Mouse (Mus musculus): ENCODE measurements around the gene Frs2. TPM values are rescaled to one million over a fixed set of nuclear protein-coding genes. Genes with fewer than 3 reads are reported as not detected.

The Frs2 gene
- polyA plus RNA-seq, 1 experiment from 2014 or later: 37.4 TPM

DNA sequence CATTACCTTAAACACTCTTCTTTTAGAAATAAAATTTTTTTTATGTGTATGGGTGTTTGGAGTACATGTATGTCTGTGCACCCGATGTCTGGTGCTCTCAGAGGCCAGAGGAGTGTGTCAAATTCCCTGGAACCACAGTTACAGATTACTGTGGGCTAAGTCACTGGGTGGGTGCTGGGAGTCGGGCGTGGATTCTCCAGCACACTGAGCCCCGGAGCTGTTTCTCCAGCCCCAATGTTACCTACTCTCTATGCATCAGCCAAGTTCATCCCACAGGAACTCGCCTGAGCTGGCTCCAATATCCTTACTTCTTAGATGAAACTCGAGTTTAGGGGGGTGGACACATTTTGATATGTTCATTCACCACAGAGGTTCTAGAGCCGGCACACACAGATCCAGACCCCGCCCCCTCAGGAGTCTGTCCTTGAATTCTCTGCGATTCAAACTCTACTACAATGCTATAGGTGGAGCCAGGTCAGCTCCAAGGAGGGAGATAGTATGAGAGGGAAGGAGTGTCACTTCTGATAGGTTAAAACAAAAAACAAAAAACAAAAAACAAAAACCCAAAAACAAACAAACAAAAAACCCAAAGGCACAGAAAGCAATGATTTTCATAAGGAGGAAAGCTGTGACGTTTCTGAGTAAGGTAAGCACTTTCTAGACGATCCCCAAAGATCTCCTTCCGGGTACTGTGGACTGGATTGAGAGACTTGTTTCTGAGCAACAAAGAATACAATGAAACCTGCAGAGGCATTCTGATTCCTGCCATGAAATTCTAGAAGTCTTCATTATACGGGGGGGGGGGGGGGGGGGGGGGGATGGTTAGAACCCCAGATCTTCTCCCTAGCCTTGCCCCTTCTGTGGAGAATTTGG, 25.5 kb upstream of the Frs2 start:
- H3K27ac ChIP-seq (ENCODE audit: low read length): no peak overlapping the region
- ATAC-seq (ENCODE audit: insufficient number of reproducible peaks, insufficient read depth, low FRiP score, low read depth): no peak
- no peak overlapping the region for H3K9ac ChIP-seq (replicated peaks; ENCODE audit: low read depth, low read length)
- H3K4me2 ChIP-seq (replicated peaks; ENCODE audit: low read depth, low read length): no peak overlapping the region
- 42% methylated on average over 12 of the region's 13 CpGs for WGBS
- no peaks in the 10 kb centered on the region for H3K9me3 ChIP-seq (ENCODE audit: control insufficient read depth, low read depth, low read length)
- no peaks in the 10 kb centered on the region for H3K4me1 ChIP-seq (ENCODE audit: control insufficient read depth, insufficient read depth, low read length)
- H3K27me3 ChIP-seq (ENCODE audit: control insufficient read depth, insufficient read depth, low read length): no peaks in the 10 kb centered on the region
- H3K4me3 ChIP-seq (ENCODE audit: low read depth, low read length): no peak overlapping the region
- no peaks in the 10 kb centered on the region for H3K36me3 ChIP-seq (ENCODE audit: control insufficient read depth, insufficient read depth, low read length)

DNA sequence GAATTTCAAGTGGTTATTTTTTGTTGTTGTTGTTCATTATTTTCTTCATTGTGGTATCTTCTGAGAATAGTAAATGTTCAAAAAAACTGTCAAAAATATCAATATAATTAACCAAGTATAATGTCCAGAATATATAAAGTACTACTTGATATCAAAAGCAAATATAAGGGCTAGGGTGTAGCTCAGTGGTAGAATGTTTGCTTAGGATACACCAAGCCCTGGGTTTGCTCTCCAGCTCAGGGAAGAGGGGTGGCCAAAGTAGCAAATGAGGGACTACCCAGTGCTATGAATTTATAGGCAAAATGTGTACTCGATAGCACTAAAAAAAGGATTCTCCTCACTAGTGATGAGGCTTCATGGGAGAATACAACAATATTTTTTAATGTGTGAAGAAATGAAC, 24.8 kb upstream of the Frs2 start:
- WGBS: 94% methylated on average over 1 of the region's 1 CpGs
- 0 out of 2 replicates have a peak, but pooled peaks have one; percentile 65 for ATAC-seq (ENCODE audit: insufficient number of reproducible peaks, insufficient read depth, low FRiP score, low read depth)
- no peaks in the 10 kb centered on the region for H3K36me3 ChIP-seq (ENCODE audit: control insufficient read depth, insufficient read depth, low read length)
- no peaks in the 10 kb centered on the region for H3K4me1 ChIP-seq (ENCODE audit: control insufficient read depth, insufficient read depth, low read length)
- H3K9me3 ChIP-seq (ENCODE audit: control insufficient read depth, low read depth, low read length): no peaks in the 10 kb centered on the region
- no peak overlapping the region for H3K9ac ChIP-seq (replicated peaks; ENCODE audit: low read depth, low read length)
- no peak overlapping the region for H3K27ac ChIP-seq (ENCODE audit: low read length)
- no peak overlapping the region for H3K4me3 ChIP-seq (ENCODE audit: low read depth, low read length)
- no peaks in the 10 kb centered on the region for H3K27me3 ChIP-seq (ENCODE audit: control insufficient read depth, insufficient read depth, low read length)
- H3K4me2 ChIP-seq (replicated peaks; ENCODE audit: low read depth, low read length): no peak overlapping the region

DNA sequence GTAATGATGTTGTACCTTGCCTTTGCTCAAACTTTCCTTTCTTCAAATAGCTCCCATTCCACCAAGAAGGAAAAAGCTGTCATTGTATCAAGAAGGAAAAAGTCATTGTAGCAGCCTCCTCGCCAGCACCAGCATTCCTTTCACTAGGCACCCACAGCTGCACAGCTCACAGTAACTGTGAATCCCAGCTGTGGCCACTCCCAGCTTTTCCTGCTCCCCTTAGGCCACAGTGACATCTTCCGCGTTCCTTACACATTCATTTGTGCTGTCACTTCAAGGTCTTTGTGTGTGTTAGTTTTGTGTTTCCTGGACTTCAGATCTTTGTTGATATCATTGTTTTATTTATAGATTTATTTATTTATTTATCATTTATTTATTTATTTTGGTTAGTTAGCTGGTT, 23.7 kb upstream of the Frs2 start:
- no peak overlapping the region for H3K4me3 ChIP-seq (ENCODE audit: low read depth, low read length)
- H3K27ac ChIP-seq (ENCODE audit: low read length): no peak overlapping the region
- no peak overlapping the region for H3K9ac ChIP-seq (replicated peaks; ENCODE audit: low read depth, low read length)
- no peak for ATAC-seq (ENCODE audit: insufficient number of reproducible peaks, insufficient read depth, low FRiP score, low read depth)
- no peaks in the 10 kb centered on the region for H3K9me3 ChIP-seq (ENCODE audit: control insufficient read depth, low read depth, low read length)
- WGBS: 30% methylated on average over 3 of the region's 3 CpGs
- H3K4me2 ChIP-seq (replicated peaks; ENCODE audit: low read depth, low read length): no peak overlapping the region
- H3K4me1 ChIP-seq (ENCODE audit: control insufficient read depth, insufficient read depth, low read length): no peaks in the 10 kb centered on the region
- H3K27me3 ChIP-seq (ENCODE audit: control insufficient read depth, insufficient read depth, low read length): no peaks in the 10 kb centered on the region
- no peaks in the 10 kb centered on the region for H3K36me3 ChIP-seq (ENCODE audit: control insufficient read depth, insufficient read depth, low read length)

DNA sequence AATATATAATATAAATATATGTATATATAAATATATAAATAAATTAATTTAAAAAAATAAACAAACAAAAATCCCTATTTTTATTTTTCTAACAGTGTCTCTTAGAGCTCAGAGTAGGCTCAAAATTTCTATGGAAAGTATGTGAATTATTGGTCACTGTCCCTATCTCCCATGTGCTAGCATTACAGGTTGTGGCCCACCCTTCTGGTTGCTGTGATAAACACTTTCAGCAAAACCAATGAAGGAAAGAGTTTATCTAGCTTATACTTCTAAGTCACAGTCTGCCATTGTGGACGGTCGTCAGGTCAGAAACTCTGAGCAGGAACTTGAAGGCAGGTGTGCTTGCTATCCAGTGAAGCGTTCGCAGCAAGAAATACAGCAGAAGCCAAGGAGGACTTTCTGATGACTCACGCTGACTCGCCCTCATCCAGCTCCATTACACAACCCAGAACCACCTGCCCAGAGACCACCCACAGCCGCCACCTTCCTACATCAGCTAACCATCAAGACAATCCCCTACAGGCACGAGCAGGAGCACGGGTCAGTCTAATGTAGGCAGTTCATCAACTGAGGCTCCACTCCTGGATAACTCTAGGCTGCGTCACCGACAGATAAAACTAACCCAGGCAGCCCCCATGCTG, 18.6 kb upstream of the Frs2 start:
- ATAC-seq (ENCODE audit: insufficient number of reproducible peaks, insufficient read depth, low FRiP score, low read depth): no peak
- 84% methylated on average over 11 of the region's 11 CpGs for WGBS

DNA sequence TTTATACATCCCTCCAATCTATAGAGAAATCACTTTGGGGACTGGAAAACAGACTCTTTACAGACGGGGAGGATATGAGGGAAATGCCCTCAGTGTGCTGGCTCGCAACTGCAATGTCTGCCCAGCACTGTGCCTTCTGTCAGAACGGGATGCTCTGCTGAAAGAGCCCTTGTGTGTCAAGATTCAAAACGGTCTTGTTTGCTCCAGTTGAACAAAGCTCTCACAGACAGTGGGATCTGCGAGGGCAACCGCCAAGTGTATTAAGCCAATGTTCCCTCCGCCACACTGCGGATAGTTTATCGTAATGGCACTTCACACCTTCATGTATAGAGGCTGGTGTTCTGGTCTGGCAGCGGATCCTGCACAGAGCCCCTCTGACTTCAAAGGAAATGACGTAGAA, 14.3 kb upstream of the Frs2 start:
- H3K27me3 ChIP-seq (ENCODE audit: control insufficient read depth, insufficient read depth, low read length): no peaks in the 10 kb centered on the region
- ATAC-seq (ENCODE audit: insufficient number of reproducible peaks, insufficient read depth, low FRiP score, low read depth): no peak
- H3K4me1 ChIP-seq (ENCODE audit: control insufficient read depth, insufficient read depth, low read length): no peaks in the 10 kb centered on the region
- no peak overlapping the region for H3K4me3 ChIP-seq (ENCODE audit: low read depth, low read length)
- WGBS: 44% methylated on average over 11 of the region's 11 CpGs
- H3K9me3 ChIP-seq (ENCODE audit: control insufficient read depth, low read depth, low read length): no peaks in the 10 kb centered on the region
- no peak overlapping the region for H3K4me2 ChIP-seq (replicated peaks; ENCODE audit: low read depth, low read length)
- no peak overlapping the region for H3K9ac ChIP-seq (replicated peaks; ENCODE audit: low read depth, low read length)
- H3K36me3 ChIP-seq (ENCODE audit: control insufficient read depth, insufficient read depth, low read length): no peaks in the 10 kb centered on the region
- H3K27ac ChIP-seq (ENCODE audit: low read length): no peak overlapping the region

More for the DNA sequence above, 18.6 kb upstream of the Frs2 start:
- Histone ChIP-seq H3K4me2 (replicated peaks; ENCODE audit: low read depth, low read length) (no peak overlapping the region), H3K9ac (replicated peaks; ENCODE audit: low read depth, low read length) (no peak overlapping the region), H3K36me3 (ENCODE audit: control insufficient read depth, insufficient read depth, low read length) (no peaks in the 10 kb centered on the region), H3K27me3 (ENCODE audit: control insufficient read depth, insufficient read depth, low read length) (no peaks in the 10 kb centered on the region), H3K27ac (ENCODE audit: low read length) (no peak overlapping the region), H3K4me1 (ENCODE audit: control insufficient read depth, insufficient read depth, low read length) (no peaks in the 10 kb centered on the region), H3K4me3 (ENCODE audit: low read depth, low read length) (no peak overlapping the region), H3K9me3 (ENCODE audit: control insufficient read depth, low read depth, low read length) (no peaks in the 10 kb centered on the region)

DNA sequence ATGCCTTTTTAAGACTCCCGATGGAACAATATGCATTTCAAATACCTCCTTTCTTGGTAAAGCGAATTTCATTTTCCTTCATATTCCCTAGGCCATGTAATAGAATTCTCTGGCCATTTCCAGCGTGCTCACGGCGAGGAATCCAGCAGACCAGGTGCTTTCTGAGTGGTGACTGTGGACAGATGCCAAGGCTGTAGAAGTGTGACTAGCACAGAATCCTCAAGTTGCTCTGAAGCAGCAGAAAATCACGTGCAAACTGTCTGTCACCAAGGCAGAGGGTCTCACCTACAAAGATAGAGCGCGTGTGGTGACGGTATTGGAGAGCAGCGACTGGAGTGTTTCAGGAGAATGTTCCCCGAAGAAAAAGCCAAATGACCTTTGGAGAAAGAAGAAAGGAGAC, 11.8 kb upstream of the Frs2 start:
- 65% methylated on average over 11 of the region's 11 CpGs for WGBS
- Histone ChIP-seq H3K4me1 (ENCODE audit: control insufficient read depth, insufficient read depth, low read length) (no peaks in the 10 kb centered on the region), H3K9ac (replicated peaks; ENCODE audit: low read depth, low read length) (no peak overlapping the region), H3K27me3 (ENCODE audit: control insufficient read depth, insufficient read depth, low read length) (no peaks in the 10 kb centered on the region), H3K9me3 (ENCODE audit: control insufficient read depth, low read depth, low read length) (no peaks in the 10 kb centered on the region), H3K36me3 (ENCODE audit: control insufficient read depth, insufficient read depth, low read length) (no peaks in the 10 kb centered on the region), H3K4me2 (replicated peaks; ENCODE audit: low read depth, low read length) (no peak overlapping the region), H3K4me3 (ENCODE audit: low read depth, low read length) (no peak overlapping the region), H3K27ac (ENCODE audit: low read length) (no peak overlapping the region)
- ATAC-seq (ENCODE audit: insufficient number of reproducible peaks, insufficient read depth, low FRiP score, low read depth): no peak

DNA sequence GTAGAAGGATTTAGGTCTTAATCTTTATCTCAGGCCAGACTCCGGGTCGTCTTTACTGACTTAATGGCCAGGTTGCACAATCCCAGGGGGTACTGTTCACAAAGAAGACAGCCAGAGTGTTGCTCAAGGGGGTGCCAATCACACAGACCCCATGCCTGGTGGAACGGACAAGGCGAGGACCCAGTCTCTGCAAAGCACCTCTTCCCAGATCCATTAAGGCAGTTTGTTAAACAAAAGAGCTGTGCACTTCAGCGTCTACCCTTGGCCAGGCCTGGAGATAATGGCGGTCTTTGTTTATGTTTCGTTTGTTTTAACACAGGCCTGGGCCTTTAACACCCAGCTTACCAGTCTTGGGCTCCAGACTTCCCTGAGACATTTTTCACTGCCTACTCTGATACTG, 3.9 kb upstream of the Frs2 start:
- no peak for ATAC-seq (ENCODE audit: insufficient number of reproducible peaks, insufficient read depth, low FRiP score, low read depth)
- Histone ChIP-seq H3K27me3 (ENCODE audit: control insufficient read depth, insufficient read depth, low read length) (no peaks in the 10 kb centered on the region), H3K27ac (ENCODE audit: low read length) (0 out of 2 replicates have a peak overlapping the region, but pooled peaks have one; percentile 7), H3K9ac (replicated peaks; ENCODE audit: low read depth, low read length) (no peak overlapping the region), H3K36me3 (ENCODE audit: control insufficient read depth, insufficient read depth, low read length) (no peaks in the 10 kb centered on the region), H3K4me1 (ENCODE audit: control insufficient read depth, insufficient read depth, low read length) (peaks cover 12% of the 10 kb centered on the region), H3K4me2 (replicated peaks; ENCODE audit: low read depth, low read length) (no peak overlapping the region), H3K9me3 (ENCODE audit: control insufficient read depth, low read depth, low read length) (no peaks in the 10 kb centered on the region), H3K4me3 (ENCODE audit: low read depth, low read length) (no peak overlapping the region)
- 16% methylated on average over 7 of the region's 7 CpGs for WGBS

DNA sequence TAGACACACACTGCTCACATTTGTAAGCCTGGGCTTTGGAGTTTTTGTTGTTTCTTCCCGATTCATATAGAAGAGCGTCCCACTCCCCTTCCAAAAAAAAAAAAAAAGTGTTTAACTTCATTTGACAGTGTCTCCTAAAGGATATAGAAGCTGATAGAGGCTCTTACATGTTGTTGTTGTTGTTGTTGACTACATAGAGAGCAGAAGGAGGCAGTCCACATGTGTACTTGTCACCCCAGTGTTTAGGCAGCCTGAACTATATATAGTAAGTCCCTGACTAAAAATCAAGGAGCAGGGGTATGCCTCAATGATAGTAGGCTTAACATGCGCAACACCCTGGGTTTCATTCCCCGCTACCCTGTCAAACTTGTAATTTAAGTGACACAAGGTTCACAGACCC, 3.3 kb upstream of the Frs2 start:
- 46% methylated on average over 4 of the region's 4 CpGs for WGBS
- Histone ChIP-seq H3K27ac (ENCODE audit: low read length) (peak overlapping the region; percentile 15; the same call in 1 of the 2 replicates), H3K27me3 (ENCODE audit: control insufficient read depth, insufficient read depth, low read length) (no peaks in the 10 kb centered on the region), H3K4me2 (replicated peaks; ENCODE audit: low read depth, low read length) (no peak overlapping the region; the same call in 1 of the 2 replicates), H3K4me1 (ENCODE audit: control insufficient read depth, insufficient read depth, low read length) (peaks cover 17% of the 10 kb centered on the region), H3K4me3 (ENCODE audit: low read depth, low read length) (no peak overlapping the region), H3K9me3 (ENCODE audit: control insufficient read depth, low read depth, low read length) (no peaks in the 10 kb centered on the region), H3K36me3 (ENCODE audit: control insufficient read depth, insufficient read depth, low read length) (no peaks in the 10 kb centered on the region), H3K9ac (replicated peaks; ENCODE audit: low read depth, low read length) (no peak overlapping the region)
- ATAC-seq (ENCODE audit: insufficient number of reproducible peaks, insufficient read depth, low FRiP score, low read depth): no peak

Data from stomach, embryonic 14.5 days (tissue).